Mouse (Mus musculus) cerebellum, adult 11 months (tissue): ENCODE data around the gene Arhgap21.

Source experiments
- DNase-seq: peaks from one replicate; pipeline ENCODE4 v3.0.0; 2022

Gene Arhgap21

GRCm38 (mm10) chr2:20894100-20894690 lies 74.5 kb downstream of the Arhgap21 start:
- DNase-seq = no peak

- DNase-seq = no peak
Measured at GRCm38 (mm10) chr2:20888751-20889150, 79.9 kb downstream of the Arhgap21 start.

DNA sequence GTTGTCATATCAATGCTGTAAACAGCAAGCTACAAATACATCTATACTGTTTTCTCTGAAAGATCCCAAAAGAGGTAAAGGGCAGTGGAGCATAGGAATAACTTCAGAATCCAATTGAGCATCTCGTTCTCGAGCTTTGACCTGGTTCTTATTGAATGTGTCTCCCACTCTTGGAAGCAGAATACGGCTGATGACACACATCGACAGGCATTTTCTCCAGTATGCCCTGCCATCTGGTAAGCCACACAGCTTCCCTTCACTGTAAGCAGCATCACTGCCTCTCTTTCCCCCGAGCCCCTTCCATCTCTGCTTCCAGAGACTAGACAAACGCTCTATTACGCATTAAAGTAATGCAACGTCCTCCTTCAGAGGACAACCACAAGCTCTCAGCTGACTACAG lies 85.4 kb downstream of the Arhgap21 start:
- DNase-seq = no peak

DNA sequence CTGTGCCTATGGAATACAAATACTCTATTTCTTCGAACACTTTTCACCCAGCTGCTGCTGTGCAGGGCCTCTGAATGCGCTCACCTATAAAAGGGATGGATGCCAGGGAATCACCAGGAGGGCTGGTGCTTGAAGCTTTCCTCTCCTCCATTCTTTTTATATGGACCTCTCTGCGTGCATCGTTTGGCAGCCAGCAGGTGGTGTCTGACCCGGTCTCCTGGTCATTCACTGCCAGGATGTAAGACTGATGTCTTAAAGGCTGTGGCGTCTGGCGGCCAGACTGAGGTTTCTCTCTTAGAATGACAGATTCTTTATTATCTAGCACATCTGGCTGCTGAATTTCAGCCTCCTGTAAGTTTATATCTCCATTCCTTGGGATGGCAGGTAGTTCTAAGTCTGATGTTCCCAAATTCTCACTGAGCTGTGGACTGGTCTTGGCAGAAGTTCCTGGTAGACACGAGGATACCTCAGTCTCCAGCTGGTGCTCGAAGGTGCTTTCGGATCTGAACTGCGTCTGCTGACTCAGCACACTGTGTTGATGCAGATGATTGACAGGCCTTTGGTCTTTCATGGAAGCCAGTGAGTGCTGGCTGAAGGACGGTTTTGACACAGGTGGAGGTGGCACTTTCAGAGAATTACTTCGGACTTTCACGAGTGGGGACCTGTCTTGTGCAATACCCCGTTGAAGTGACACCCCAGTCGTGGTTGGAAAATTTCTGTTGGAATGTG lies 88.6 kb downstream of the Arhgap21 start:
- DNase-seq = no peak

DNA sequence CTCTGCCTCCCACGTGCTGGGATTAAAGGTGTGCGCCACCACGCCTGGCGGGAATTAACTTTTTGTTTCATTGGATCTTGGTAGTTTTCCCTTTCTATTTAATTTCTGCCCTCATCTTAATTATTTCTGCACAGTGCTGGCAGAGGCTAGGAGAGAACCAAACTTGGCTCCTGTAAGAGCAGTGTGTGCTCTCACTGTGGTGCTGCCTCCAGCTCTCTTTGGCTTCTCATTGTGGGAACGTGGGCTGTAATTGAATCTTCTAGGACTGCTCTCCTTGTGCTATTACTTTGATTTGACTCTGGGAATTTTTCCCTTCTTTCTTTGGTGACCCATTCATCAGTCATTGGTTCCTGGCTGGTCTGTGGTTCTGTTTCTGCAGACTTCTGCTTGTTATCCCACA lies 94.1 kb downstream of the Arhgap21 start:
- DNase-seq = no peak

DNA sequence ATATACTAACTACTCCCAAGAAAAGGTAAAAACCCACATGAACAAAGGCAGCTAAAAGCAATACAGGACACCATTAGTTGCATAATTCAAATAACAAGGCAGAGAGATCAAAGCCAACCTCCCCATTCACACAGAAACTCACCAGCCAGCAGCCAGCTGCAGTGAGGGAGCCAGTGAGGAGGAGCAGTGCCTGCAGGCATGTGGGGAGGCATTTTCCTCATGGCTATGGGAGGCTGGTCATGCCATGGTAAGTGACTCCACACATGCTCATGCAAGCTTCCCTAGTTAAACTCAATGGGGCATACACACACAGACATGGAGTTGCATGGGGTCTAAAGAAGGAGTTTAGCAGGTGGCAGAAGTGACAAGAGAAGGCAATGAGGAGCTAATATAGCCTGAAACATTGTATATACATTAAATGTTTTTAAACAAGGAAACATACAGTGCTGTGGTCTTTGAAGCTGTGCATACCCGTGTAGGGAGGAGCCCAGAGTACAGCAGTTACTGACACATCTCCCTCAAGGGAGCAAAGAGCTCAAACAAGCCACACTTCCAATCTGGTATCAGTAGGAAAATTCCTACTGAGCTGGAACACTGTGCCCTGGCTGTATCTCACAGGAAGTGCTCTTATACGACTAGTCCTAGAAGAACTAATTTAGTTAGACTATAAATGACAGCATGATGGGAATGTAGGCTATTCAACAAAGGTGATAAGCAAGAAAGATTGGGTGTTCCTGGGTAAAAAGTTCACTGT lies 99.3 kb downstream of the Arhgap21 start:
- DNase-seq = no peak

DNA sequence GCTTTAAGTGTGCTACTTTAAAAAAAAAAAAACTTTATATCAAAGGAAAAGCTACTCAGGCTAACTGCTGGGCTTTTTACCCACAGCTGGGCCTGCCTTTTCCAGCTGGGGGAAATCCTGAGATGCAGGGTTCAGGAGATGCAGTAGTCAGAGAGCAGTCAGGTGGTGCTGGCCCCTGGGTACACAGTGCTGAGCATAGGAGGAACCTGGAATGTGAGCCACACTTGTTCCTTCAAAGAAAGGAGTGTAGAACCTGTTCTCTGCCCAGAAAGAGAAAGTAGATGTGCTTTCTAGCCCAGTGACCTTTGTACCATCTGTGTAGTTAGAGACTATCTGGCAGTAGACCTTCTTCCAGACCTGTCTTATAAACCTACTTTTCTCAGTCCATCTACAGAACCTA lies 100.6 kb downstream of the Arhgap21 start:
- no peak for DNase-seq

DNA sequence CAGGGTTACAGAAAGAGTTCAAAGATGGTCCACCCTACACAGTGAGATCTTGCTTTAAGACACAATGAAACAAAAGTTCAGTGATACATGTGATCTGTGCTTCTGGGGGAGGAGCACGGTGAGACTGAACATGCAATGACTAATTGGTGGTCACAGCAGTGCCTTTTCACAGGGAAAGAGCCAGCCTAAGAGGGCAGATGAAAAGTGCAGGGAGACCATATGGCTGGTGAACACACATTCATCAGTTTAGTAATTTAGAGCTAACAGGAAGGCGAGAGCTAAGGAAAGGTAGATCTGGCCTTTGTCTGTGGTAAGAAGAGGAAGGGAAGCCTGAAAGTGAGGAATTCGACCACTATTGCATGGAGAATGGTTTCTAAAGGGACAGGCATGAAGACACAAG lies 102.9 kb downstream of the Arhgap21 start:
- no peak for DNase-seq

- no peak for DNase-seq
Measured at GRCm38 (mm10) chr2:20864569-20864968, 104.1 kb downstream of the Arhgap21 start.

GRCm38 (mm10) chr2:20860756-20861155 lies 107.9 kb downstream of the Arhgap21 start:
- DNase-seq = no peak

- DNase-seq = peak; percentile 24
Measured at GRCm38 (mm10) chr2:20849346-20849745, 119.3 kb downstream of the Arhgap21 start.

DNA sequence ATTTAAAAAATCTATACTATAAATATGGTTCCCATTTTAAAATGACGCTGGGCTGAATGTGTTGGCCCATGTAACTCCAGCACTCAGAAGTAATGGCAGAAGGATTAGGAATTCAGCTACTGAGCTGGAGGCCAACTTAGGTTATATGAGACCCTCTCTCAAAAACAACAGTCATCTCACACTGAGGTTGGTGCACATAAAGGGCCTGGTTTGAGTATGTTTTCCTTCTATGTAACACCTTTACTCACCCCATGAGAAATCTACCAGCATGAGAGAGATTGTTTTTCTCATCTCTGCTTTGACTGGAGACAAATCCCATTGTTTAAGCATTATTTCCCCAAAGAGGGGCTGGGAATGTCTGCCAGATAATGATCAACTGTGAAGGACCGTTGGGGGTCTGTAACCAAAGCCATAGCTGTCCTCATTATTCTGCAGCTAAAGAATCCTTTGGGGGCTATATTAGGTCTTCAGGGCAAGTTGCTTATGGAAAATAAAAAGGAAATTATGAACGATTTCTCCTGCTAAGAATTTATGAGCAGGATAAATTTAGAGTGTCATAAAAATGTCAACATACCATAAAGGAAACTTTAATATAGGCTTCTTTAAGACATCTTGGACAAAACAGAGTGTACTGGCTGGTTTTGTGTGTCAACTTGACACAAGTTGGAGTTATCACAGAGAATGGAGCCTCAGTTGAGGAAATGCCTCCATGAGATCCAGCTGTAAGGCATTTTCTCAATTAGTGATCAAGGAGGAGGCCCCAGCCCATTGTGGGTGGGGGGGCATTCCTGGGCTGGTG lies 136.9 kb downstream of the Arhgap21 start:
- no peak for DNase-seq

- no peak for DNase-seq
Measured at GRCm38 (mm10) chr2:20830882-20831281, 137.8 kb downstream of the Arhgap21 start.

- no peak for DNase-seq
Measured at GRCm38 (mm10) chr2:20826258-20826657, 142.4 kb downstream of the Arhgap21 start.

DNA sequence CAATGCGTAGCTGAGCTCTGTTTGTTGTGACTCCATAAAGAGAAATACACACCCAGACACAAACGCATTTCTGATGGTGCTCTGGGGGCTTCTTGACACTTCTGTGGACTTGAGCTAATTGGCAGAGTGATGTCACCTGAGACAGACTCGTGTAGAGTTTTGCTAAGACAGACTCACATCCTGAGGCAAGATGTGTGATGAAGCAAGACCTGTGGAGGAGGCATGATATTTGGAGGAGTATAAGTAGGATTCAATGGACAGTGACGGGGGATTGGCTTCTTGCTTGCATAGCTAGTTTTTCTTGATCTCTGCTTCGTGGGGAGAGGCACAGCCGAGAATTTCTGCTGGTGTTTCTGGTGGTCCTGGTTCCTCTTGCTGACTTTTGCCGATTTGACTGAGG lies 150.5 kb downstream of the Arhgap21 start:
- no peak for DNase-seq

DNA sequence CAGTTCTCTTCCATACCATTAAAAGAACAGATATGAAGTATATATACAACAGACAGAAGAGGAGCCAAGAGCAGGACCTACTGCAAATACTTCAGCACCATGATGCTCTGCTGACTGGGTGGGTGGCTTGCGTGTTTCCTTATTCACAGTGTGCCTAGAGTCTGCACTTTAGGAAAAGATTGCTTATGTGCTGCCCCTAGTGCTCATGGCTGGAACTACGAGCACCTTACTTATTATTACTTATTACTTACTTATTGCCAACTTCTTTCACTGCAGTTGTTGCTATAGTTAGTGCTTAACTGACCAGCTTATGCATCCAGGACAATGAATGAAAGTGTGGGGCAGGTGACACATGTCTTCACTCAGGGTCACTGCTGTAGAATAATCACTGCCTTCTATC lies 154.7 kb downstream of the Arhgap21 start:
- DNase-seq = no peak

DNA sequence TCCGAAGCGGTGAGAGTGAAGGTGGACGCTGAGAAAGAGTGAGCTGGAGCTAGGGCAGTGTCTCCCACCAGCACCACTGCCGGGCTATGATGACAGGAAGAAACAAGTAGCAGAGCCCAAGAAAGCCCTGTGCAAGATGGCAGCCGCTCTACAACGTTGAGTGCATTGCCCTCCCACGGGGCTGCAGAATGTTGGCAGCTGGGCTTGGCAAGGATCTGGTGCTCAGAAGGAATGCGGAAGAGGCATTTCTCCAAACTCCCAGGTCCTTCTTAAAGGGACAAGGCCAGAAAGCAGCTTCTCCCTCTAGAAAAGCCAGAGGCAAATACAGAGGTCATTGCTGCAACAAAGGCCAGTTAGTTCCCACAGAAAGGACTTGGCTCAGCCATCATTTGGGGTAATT lies 157.2 kb downstream of the Arhgap21 start:
- no peak for DNase-seq

- peak; percentile 12 for DNase-seq
Measured at GRCm38 (mm10) chr2:20801236-20801890, 167.3 kb downstream of the Arhgap21 start.
